20 mouse cellular contexts compared by ENCODE assay signal in the genomic region with DNA sequence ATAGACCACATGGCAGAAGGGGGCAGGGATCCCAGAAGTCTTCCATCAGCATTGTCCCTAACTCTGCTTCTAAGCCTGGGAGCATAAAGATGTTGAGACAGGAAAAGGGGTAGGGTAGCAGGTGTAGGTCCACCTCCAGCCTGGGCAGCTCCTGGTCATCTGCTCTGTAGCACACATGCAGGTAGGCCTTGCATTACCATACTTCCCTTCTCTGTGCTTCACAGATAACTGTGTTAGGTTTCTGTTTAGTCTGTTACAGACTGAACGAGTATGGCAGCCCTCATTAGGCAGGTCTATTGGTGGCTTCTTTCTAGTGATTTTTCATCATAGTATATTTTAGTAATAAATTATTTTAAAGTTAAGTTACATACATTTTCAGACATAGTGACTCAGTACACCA. TPM values are rescaled to one million over a fixed set of nuclear protein-coding genes. Genes with fewer than 3 reads are reported as not detected.
"Had no signal": no experiment of that assay in that cellular context is flagged by ENCODE, and none has a peak within 500 bp of the region (broad histone marks: within the 10 kb centered on the region; RNA-seq: fewer than 3 reads in every experiment).

No protein-coding gene starts in this region.

- H3K4me2 ChIP-seq: intestine, embryonic 15.5 days; kidney, embryonic 15.5 days; limb, embryonic 13.5 days; midbrain, embryonic 11.5 days had no signal

- H3K9ac ChIP-seq: intestine, embryonic 15.5 days; kidney, embryonic 15.5 days; limb, embryonic 13.5 days; liver, embryonic 14.5 days had no signal

- H3K4me3 ChIP-seq: intestine, embryonic 15.5 days; kidney, embryonic 15.5 days; layer of hippocampus, adult 2 months; limb, embryonic 10.5 days; limb, embryonic 13.5 days had no signal

- H3K27me3 ChIP-seq: intestine, embryonic 15.5 days; kidney, embryonic 15.5 days; limb, embryonic 13.5 days had no signal

- DNase-seq: kidney, adult 11 months; kidney, adult 8-10 months; kidney, postnatal 14 days; kidney, postnatal 4 days; layer of hippocampus, adult 9-11 months; lung, adult 18-20 months; lung, postnatal 14 days; midbrain, embryonic 14.5 days; thymus, adult 18-20 months; thymus, postnatal 36 days had no signal

- H3K9me3 ChIP-seq: intestine, embryonic 15.5 days; kidney, embryonic 15.5 days; limb, embryonic 10.5 days; limb, embryonic 13.5 days had no signal

- H3K27ac ChIP-seq: intestine, embryonic 15.5 days; kidney, embryonic 15.5 days; layer of hippocampus, adult 2 months; limb, embryonic 10.5 days; limb, embryonic 13.5 days; liver, embryonic 14.5 days; macrophage had no signal

- ATAC-seq: intestine, embryonic 15.5 days had no signal

RNA-seq across cellular contexts. Expression of a gene that starts 39.2 kb away (rescaled TPM):
- total RNA-seq: megakaryocyte-erythroid progenitor cell, adult 5-6 weeks had no signal
- polyA plus RNA-seq: small intestine, adult 2 months had no signal

RNA-seq across cellular contexts. Expression of a gene that starts 58.0 kb away (rescaled TPM):
- total RNA-seq: megakaryocyte-erythroid progenitor cell, adult 5-6 weeks had no signal
